Mouse (Mus musculus) ES-E14 (cell line): ENCODE results near the gene Cpn2.

Experiments
- HCFC1 ChIP-seq: IDR thresholded peaks from 2 replicates; pipeline ENCODE4 v1.6.1; 2012; ENCODE audit warnings: low read length, inconsistent platforms, borderline replicate concordance; ENCODE audit not compliant: insufficient read depth
- MAFK ChIP-seq: IDR thresholded peaks from 2 replicates; pipeline ENCODE4 v1.6.1; 2014; ENCODE audit warnings: mild to moderate bottlenecking, low read depth, low read length, inconsistent platforms; ENCODE audit not compliant: insufficient read depth
- ZC3H11A ChIP-seq: IDR thresholded peaks from 2 replicates; pipeline ENCODE4 v1.6.1; 2012; ENCODE audit warnings: low read depth, mild to moderate bottlenecking, inconsistent platforms, low read length, borderline replicate concordance

DNA sequence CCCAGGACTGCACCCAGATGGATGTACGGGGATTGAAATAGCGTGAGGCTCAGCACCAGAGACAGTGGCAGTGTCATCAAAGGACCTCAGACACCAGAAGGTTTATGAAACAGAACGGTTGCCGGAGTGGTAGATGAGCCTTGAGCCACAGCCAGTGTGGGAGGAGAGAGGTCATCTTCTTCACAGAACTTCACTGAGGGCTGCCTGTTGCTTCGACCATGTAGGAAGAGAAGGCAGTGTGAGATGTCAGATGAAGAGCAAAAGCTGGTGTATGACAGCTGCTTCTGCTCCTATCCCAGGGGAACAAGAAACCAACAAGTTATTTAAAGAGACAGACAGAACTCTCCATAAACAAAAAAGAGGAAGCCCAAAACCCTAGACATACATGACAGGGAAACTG, 36.9 kb upstream of the Cpn2 start:
- TF ChIP-seq HCFC1 (no peak), ZC3H11A (no peak), MAFK (no peak)
